Mouse (Mus musculus) hindbrain, embryonic 13.5 days (tissue): ENCODE measurements around the gene Slitrk5. TPM values are rescaled to one million over a fixed set of nuclear protein-coding genes. Genes with fewer than 3 reads are reported as not detected.
A peak's percentile ranks its signal among the peaks of the same experiment; 100 is the strongest.
"Not testable (repeated sequence)": the region's sequence is repeated elsewhere in the genome, so short reads cannot be mapped to it uniquely, and the experiment has no call there.

ENCODE experiments used
- ATAC-seq: fragments of 200-750 bp; cut with Nextera tagmentation; 2 replicates; pipeline ENCODE4 v1.8.0; 2017; ENCODE audit warnings: moderate TSS enrichment; ENCODE audit not compliant: low FRiP score
- H3K27ac ChIP-seq: fragments of 300-500 bp; sonication (generic); 2 replicates; pipeline ENCODE4 v1.5.1; 2015; ENCODE audit warnings: inconsistent platforms, mild to moderate bottlenecking, moderate library complexity
- H3K27me3 ChIP-seq: fragments of 300-500 bp; sonication (generic); 2 replicates; pipeline ENCODE4 v1.6.1; 2015; ENCODE audit warnings: mild to moderate bottlenecking, inconsistent platforms
- H3K36me3 ChIP-seq: fragments of 300-500 bp; sonication (generic); 2 replicates; pipeline ENCODE4 v1.6.1; 2015; ENCODE audit warnings: mild to moderate bottlenecking, inconsistent platforms
- H3K4me1 ChIP-seq: fragments of 300-500 bp; sonication (generic); replicated peaks from 2 replicates; pipeline ENCODE4 v1.6.1; 2015; ENCODE audit warnings: inconsistent platforms
- H3K4me2 ChIP-seq: fragments of 300-500 bp; sonication (generic); 2 replicates; pipeline ENCODE4 v1.6.1; 2015; ENCODE audit warnings: inconsistent platforms, mild to moderate bottlenecking, moderate library complexity
- H3K4me3 ChIP-seq: fragments of 300-500 bp; sonication (generic); 2 replicates; pipeline ENCODE4 v1.5.1; 2015; ENCODE audit warnings: mild to moderate bottlenecking, inconsistent platforms
- H3K9ac ChIP-seq: fragments of 300-500 bp; sonication (generic); 2 replicates; pipeline ENCODE4 v1.6.1; 2015; ENCODE audit warnings: mild to moderate bottlenecking, inconsistent platforms
- H3K9me3 ChIP-seq: fragments of 300-500 bp; sonication (generic); 2 replicates; pipeline ENCODE4 v1.6.1; 2016; ENCODE audit warnings: inconsistent platforms
- WGBS: fragments of 180-500 bp; shearing (Covaris S2); methylation state at CpG from one replicate; pipeline ENCODE4 v1.1.7; 2015; 5-methylcytosine and 5-hydroxymethylcytosine counted together
- polyA plus RNA-seq: library from polyadenylated mRNA; unstranded; fragments of >200 nt; fragmentation: Nextera tagmentation; extraction: Ambion mirVana; gene quantifications from 2 replicates; pipeline ENCODE4 v1.2.1, GENCODE M21; 2015

Gene Slitrk5
- 27.9 and 30.3 TPM in 2 replicates for polyA plus RNA-seq

DNA sequence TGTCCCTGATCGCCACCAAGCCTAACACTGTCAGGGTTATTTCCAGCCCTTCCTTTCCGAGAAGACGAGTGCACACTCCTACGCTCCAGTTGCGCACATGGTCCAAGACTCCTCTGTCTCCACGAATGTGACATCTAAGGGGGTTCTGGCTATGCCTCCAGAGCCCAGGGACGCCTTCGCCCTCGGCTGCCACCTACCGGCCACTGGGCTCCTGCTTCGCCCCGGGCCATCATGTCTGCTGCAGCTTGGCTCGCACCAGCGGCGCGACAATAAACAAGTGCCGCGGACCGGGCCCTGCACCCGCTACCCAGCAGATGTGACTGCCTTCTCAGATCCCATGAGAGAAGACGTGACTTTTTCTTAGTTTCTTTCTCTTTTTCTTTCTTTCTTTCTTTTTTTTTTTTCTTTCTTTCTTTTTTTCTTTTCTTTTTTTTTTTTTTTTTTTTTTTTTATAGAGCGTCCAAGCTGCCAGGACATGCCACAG is at the start of gene Slitrk5:
TSS of gene Slitrk5 (plus strand) at position 434 of the 484 bp plus-strand sequence.
- peak; percentile 43 for ATAC-seq
- Histone ChIP-seq H3K4me2 (peak within 1 kb of the TSS; percentile 71), H3K4me3 (peak within 1 kb of the TSS; percentile 86), H3K9ac (peak within 1 kb of the TSS; percentile 93), H3K36me3 (peaks cover 4% of the 10 kb centered on the region), H3K9me3 (no peaks in the 10 kb centered on the region), H3K27me3 (peaks cover 3% of the 10 kb centered on the region; the same call in 1 of the 2 replicates), H3K27ac (peak within 1 kb of the TSS; percentile 99), H3K4me1 (peaks cover 17% of the 10 kb centered on the region)
- under 1% methylated on average over 22 of the region's 22 CpGs for WGBS

- 48% methylated on average over 1 of the region's 1 CpGs for WGBS
- Histone ChIP-seq H3K27me3 (no peaks in the 10 kb centered on the region), H3K36me3 (no peaks in the 10 kb centered on the region)
Measured at GRCm38 (mm10) chr14:111672942-111673341, 2.0 kb upstream of the Slitrk5 start.

GRCm38 (mm10) chr14:111675211-111676165 is 591 bp downstream of the Slitrk5 start:
- peaks cover 8% of the 10 kb centered on the region for H3K36me3 ChIP-seq
- peaks cover 10% of the 10 kb centered on the region; the same call in 1 of the 2 replicates for H3K27me3 ChIP-seq
- WGBS = under 1% methylated on average over 64 of the region's 94 CpGs
- H3K9ac ChIP-seq = peak overlapping the region; percentile 93
- H3K4me2 ChIP-seq = peak overlapping the region; percentile 71
- peak overlapping the region; percentile 86 for H3K4me3 ChIP-seq
- H3K4me1 ChIP-seq = peaks cover 23% of the 10 kb centered on the region
- peak overlapping the region; percentile 99 for H3K27ac ChIP-seq
- no peaks in the 10 kb centered on the region for H3K9me3 ChIP-seq
- peak; percentile 87 for ATAC-seq

More at GRCm38 (mm10) chr14:111672942-111673341, 2.0 kb upstream of the Slitrk5 start:
- Histone ChIP-seq H3K4me2 (no peak overlapping the region), H3K4me1 (peaks cover 10% of the 10 kb centered on the region), H3K27ac (no peak overlapping the region), H3K9me3 (no peaks in the 10 kb centered on the region), H3K9ac (no peak overlapping the region), H3K4me3 (no peak overlapping the region)
- no peak for ATAC-seq

DNA sequence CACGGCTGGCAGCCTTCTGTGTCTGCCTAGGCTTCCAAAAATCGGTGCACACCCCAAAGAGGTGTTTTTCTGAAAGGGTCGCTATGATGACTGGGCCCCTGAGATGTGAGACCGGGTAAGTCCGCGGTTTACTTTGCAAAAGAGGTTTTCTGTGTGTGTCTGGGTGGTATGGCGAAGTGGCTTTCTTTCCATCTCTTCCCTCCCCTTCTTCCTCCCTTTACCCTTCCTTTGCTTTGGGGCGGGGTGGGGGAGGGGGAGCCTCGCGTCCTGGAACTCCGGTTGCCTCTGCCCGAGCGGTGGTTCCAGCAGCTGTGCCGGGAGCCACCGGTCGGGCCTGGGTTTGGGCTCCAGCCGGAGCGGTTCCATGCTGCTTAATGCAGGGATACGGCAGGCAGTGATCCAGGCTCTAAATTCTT is 1.3 kb downstream of the Slitrk5 start:
- Histone ChIP-seq H3K27me3 (peaks cover 12% of the 10 kb centered on the region; the same call in 1 of the 2 replicates), H3K9ac (peak overlapping the region; percentile 93), H3K4me3 (peak overlapping the region; percentile 86), H3K4me2 (peak overlapping the region; percentile 71), H3K27ac (peak overlapping the region; percentile 99), H3K9me3 (no peaks in the 10 kb centered on the region), H3K36me3 (peaks cover 8% of the 10 kb centered on the region), H3K4me1 (peaks cover 30% of the 10 kb centered on the region)
- ATAC-seq = peak; percentile 67
- WGBS = 0% methylated on average over 19 of the region's 19 CpGs

- no peak for ATAC-seq
- Histone ChIP-seq H3K27me3 (peaks cover 12% of the 10 kb centered on the region; the same call in 1 of the 2 replicates), H3K4me2 (peak overlapping the region; percentile 71), H3K9ac (peak overlapping the region; percentile 93), H3K9me3 (no peaks in the 10 kb centered on the region), H3K4me3 (peak overlapping the region; percentile 86), H3K27ac (peak overlapping the region; percentile 99), H3K36me3 (peaks cover 8% of the 10 kb centered on the region), H3K4me1 (peaks cover 37% of the 10 kb centered on the region)
- WGBS = under 1% methylated on average over 18 of the region's 18 CpGs
Measured at GRCm38 (mm10) chr14:111676851-111677291, 2.0 kb downstream of the Slitrk5 start.

DNA sequence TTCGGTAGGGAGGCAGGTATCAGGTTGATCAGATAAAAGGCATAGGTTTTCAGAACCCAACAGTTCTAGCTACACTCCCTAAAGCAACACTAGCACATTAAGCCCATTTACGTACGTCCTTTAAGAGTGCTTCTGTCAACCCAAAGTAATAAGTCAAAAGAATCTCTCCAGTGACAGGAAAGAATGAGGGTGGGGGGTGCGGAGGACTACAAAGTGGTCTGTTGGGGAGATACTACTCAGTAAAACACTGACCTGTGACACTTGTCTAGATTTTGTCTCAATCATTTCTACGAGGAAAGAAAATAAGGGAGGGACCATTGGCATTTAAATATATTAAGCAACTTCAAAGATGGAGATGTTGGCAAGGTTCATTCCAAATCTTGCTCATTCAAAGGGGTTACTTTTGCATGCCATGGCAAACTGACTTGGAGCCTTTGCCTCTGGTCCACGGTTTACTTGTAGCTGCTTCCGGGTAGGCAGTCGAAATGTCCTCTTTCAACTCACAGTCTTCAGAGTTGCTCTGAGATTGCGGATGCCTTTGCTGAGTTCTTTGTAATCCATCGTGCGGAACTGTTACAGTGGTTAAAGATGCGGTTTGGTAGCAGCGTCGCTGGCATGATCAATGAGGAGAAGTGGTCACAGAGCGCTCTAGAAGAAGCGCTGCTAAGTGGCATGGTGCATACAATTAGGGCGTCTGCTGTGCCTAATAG is 2.6 kb downstream of the Slitrk5 start:
- H3K4me3 ChIP-seq = peak overlapping the region; percentile 86
- no peaks in the 10 kb centered on the region for H3K9me3 ChIP-seq
- peak overlapping the region; percentile 71 for H3K4me2 ChIP-seq
- no peak for ATAC-seq
- H3K27ac ChIP-seq = peak overlapping the region; percentile 99
- WGBS = 4% methylated on average over 17 of the region's 17 CpGs
- peak overlapping the region; percentile 93 for H3K9ac ChIP-seq
- peaks cover 39% of the 10 kb centered on the region for H3K4me1 ChIP-seq
- H3K36me3 ChIP-seq = peaks cover 8% of the 10 kb centered on the region
- H3K27me3 ChIP-seq = peaks cover 12% of the 10 kb centered on the region; the same call in 1 of the 2 replicates

DNA sequence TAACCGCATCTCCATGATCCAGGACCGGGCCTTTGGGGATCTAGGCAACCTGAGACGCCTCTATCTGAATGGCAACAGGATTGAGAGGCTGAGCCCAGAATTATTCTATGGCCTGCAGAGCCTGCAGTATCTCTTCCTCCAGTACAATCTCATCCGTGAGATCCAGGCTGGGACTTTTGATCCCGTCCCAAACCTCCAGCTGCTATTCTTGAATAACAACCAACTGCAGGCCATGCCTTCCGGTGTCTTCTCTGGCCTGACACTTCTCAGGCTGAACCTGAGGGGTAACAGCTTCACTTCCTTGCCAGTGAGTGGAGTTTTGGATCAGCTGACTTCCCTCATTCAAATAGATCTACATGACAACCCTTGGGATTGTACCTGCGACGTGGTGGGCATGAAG is 5.4 kb downstream of the Slitrk5 start:
- no peak overlapping the region for H3K9ac ChIP-seq
- H3K36me3 ChIP-seq = peaks cover 11% of the 10 kb centered on the region
- peaks cover 12% of the 10 kb centered on the region; the same call in 1 of the 2 replicates for H3K27me3 ChIP-seq
- WGBS = 69% methylated on average over 8 of the region's 8 CpGs
- peaks cover 39% of the 10 kb centered on the region for H3K4me1 ChIP-seq
- no peak for ATAC-seq
- H3K9me3 ChIP-seq = no peaks in the 10 kb centered on the region
- H3K4me2 ChIP-seq = peak overlapping the region; percentile 87
- no peak overlapping the region for H3K27ac ChIP-seq
- peak overlapping the region; percentile 49 for H3K4me3 ChIP-seq

- H3K27me3 ChIP-seq = peaks cover 12% of the 10 kb centered on the region; the same call in 1 of the 2 replicates
- peak overlapping the region; percentile 87 for H3K4me2 ChIP-seq
- H3K4me3 ChIP-seq = peak overlapping the region; percentile 49
- peaks cover 11% of the 10 kb centered on the region for H3K36me3 ChIP-seq
- no peaks in the 10 kb centered on the region for H3K9me3 ChIP-seq
- 1% methylated on average over 37 of the region's 38 CpGs for WGBS
- H3K9ac ChIP-seq = peak overlapping the region; percentile 74
- ATAC-seq = peak; percentile 27
- peaks cover 39% of the 10 kb centered on the region for H3K4me1 ChIP-seq
- peak overlapping the region; percentile 1; the same call in 1 of the 2 replicates for H3K27ac ChIP-seq
Measured at GRCm38 (mm10) chr14:111681092-111681708, 6.3 kb downstream of the Slitrk5 start.

DNA sequence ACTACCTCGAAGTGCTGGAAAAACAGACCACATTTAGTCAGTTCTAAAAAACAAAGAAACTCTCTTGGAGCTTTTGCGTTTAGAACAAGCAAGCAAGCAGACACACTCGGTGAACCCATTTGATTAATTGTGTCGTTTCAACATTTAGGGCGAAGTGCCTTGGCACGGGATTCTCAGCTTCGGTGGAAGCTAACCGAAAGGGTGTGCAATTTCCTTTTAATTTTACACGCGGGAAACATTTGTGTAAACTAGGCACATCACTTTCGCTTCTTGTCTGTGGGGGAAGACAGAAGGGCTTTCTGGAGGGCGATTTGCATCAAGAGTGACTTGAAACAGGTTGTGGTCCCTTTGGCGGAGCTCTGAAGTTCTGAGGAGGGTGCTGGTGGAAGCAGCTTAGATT is 6.9 kb downstream of the Slitrk5 start:
- Histone ChIP-seq H3K27me3 (peaks cover 12% of the 10 kb centered on the region; the same call in 1 of the 2 replicates), H3K36me3 (peaks cover 11% of the 10 kb centered on the region), H3K4me2 (peak overlapping the region; percentile 87), H3K4me3 (peak overlapping the region; percentile 49), H3K9ac (peak overlapping the region; percentile 74; the same call in 1 of the 2 replicates), H3K4me1 (peaks cover 39% of the 10 kb centered on the region), H3K9me3 (no peaks in the 10 kb centered on the region), H3K27ac (peak overlapping the region; percentile 1; the same call in 1 of the 2 replicates)
- 11% methylated on average over 13 of the region's 13 CpGs for WGBS
- no peak for ATAC-seq

DNA sequence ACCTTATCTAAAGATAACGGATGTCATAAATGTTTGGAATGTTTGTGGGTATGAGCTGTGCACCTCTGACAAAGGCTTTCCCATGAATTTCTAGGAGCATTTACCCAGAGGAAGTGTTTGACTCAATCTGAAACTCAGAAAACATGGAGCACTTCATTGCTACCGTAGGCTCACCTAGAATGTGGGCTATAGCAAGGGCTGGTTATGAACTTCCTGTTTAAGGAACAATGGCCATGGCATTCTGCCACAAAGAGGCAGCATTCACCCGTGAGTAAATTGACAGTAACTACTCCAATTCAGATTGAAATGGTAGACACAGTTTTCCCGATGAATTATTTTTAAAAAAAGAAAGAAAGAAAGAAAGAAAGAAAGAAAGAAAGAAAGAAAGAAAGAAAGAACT is 8.6 kb downstream of the Slitrk5 start:
- peaks cover 29% of the 10 kb centered on the region for H3K4me1 ChIP-seq
- H3K27ac ChIP-seq = no peak overlapping the region
- peaks cover 11% of the 10 kb centered on the region for H3K36me3 ChIP-seq
- H3K27me3 ChIP-seq = peaks cover 12% of the 10 kb centered on the region; the same call in 1 of the 2 replicates
- WGBS = 65% methylated on average over 4 of the region's 4 CpGs
- no peak overlapping the region for H3K9ac ChIP-seq
- H3K4me2 ChIP-seq = no peak overlapping the region
- ATAC-seq = no peak
- H3K9me3 ChIP-seq = no peaks in the 10 kb centered on the region
- H3K4me3 ChIP-seq = no peak overlapping the region

DNA sequence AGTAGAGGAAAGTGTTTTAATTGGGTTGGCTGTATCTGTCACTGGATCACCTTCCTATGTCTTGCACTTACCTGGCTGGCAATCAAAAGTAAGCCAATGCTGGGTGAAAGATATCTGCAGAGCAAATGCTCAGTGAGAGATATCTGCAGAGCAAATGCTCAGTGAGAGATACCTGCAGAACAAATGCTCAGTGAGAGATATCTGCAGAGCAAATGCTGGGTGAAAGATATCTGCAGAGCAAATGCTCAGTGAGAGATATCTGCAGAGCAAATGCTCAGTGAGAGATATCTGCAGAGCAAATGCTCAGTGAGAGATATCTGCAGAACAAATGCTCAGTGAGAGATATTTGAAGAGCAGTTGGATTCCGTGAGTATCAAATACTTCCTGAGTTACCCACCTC is 15.2 kb downstream of the Slitrk5 start:
- H3K9ac ChIP-seq, H3K4me3 ChIP-seq, H3K4me1 ChIP-seq, ATAC-seq, H3K9me3 ChIP-seq, H3K36me3 ChIP-seq, H3K27ac ChIP-seq, H3K27me3 ChIP-seq, H3K4me2 ChIP-seq: not testable (repeated sequence)
- WGBS = 79% methylated on average over 1 of the region's 1 CpGs
